Mouse (Mus musculus) heart, postnatal 14 days (tissue): Measurements from ENCODE around the gene Tead2. TPM values are rescaled to one million over a fixed set of nuclear protein-coding genes. Genes with fewer than 3 reads are reported as not detected.
A peak's percentile ranks its signal among the peaks of the same experiment; 100 is the strongest.
"Not testable (repeated sequence)": the region's sequence is repeated elsewhere in the genome, so short reads cannot be mapped to it uniquely, and the experiment has no call there.

Experiments
- DNase-seq, 2 experiments: peaks; one replicate each; pipeline ENCODE4 v3.0.0; 2021 to 2022
- intact Hi-C: fragments of 180-260 bp; cut with DNase I; formaldehyde crosslinking; loops from one replicate; pipeline ENCODE4 v1.15.1; 2025
- long read RNA-seq, 2 experiments: library from polyadenylated mRNA; stranded (forward); transcript quantifications; one replicate each; pipeline ENCODE4 v2.0.0; 2021
- total RNA-seq, 2 experiments: library from RNA; stranded (reverse); gene quantifications; 2 replicates each; pipeline ENCODE4 v1.2.3; 2021

The Tead2 gene
- total RNA-seq: 10 to 100 TPM; 10.1 to 14.4 TPM
- long read RNA-seq, experiment 1, transcript Tead2-201 (12 exons, 2,140 nt): major isoform, 6 of 12 reads
- long read RNA-seq, experiment 1, partial matches to known transcripts: 0 of 12 reads
- long read RNA-seq, experiment 1, other reads (novel, unspliced or antisense): 3 of 12 reads
- long read RNA-seq, experiment 2, transcript Tead2-201 (12 exons, 2,140 nt): major isoform, 5 of 9 reads
- long read RNA-seq, experiment 2, partial matches to known transcripts: 1 of 9 reads
- long read RNA-seq, experiment 2, other reads (novel, unspliced or antisense): 2 of 9 reads

DNA sequence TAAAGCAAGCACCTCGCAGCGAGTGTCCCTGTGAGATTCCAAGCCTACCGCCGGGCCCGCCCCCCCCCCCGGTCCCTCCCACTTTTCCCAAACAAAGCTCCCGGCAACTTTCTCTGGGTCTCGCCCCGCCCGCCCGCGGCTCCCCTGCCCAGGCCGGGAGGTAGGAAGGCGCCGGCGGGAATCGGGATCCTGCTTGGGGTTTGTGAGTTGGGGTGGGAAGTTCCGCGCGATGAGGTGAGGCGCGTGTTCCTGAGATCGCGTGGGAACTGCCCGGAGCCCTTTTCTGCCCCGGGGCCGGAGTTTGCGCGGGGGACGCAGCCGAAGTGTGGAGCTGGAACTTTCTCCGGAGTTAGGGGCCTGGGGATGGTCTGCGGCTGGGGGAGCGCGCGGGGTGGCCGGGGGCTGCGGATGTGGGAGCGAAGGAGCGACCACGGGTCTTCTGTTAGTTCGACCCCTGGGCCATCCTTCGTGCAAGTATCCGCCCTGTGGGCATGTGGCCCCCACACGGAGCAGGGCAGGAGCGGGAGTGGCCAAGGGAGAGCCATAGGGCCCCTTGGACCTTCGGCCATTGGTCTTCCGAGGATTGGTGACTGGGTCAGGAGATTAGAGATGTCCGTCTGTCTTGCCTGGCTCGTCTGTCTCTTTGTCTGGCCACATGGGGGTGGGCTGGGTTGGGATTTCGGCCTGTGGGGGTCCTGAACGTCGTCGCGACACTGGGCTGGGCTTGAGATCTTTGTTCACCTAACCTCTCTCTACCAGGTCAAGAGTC is at the start of gene Tead2:
Tead2 (plus strand) TSS at position 81 of the 769 bp plus-strand sequence.
- intact Hi-C loops: no loop called here
- peak; percentile 66 to 71 for DNase-seq

- intact Hi-C loops: no loop called here
- DNase-seq: no peak
These were observed 48.6 kb upstream of the Tead2 start for GRCm38 (mm10) chr7:45166950-45167401.

DNA sequence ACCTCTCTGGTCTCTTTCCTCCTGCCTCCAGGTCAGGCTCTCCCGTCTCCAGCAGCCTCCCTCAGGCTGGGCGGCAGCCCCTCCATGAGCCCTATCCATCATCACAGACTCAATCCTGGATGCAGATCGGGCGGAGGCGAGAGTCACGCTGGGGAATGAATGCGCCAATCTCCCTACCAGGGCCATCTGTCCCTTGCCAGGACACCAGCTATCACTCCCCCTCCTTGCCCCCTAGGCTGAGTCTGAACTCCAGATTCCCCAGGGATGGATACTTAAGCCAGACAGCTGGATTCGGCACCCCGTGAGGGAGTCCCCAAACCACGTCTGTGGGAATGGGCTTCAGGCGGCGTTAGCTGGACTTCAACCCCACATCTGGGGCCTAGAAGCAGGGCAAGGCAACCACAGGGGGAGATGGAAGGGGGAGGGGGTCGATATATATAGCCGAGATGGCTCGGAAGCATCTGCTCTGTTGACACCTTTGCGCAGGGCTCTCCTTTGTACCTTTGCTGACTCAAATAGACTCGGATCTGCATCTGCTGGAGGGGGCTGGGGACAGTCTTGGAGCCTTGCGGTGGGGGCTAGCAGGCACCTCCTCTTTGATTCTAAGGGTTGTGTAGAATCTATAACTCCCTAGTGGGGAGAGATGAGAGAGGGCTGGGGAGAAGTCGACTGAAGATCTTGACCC is 47.6 kb upstream of the Tead2 start:
- intact Hi-C loops: no loop called here
- no peak for DNase-seq

- DNase-seq: no peak
- intact Hi-C loops: no loop called here
These were observed 46.9 kb upstream of the Tead2 start for GRCm38 (mm10) chr7:45168656-45169055.

DNA sequence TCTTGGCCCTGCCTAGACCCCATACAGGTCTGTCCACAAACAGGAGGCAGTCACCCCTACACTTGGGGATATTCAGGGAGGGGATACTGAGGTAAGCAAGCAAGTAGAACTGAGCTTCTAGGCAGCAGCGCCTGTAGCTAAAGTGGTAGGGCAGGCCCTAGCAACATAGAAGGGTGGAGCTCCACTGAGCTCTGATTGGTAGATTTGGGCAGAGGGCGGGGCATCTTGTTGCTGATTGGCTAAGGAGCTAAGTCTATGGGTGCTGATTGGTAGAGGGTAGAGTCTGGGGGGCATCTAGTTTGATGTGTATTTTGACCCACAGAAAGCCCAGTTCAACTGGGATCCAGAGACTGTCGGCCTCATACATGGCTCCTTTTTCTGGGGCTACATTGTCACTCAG is 46.1 kb upstream of the Tead2 start:
- intact Hi-C loops: no loop called here
- no peak for DNase-seq

GRCm38 (mm10) chr7:45172974-45173373 is 42.6 kb upstream of the Tead2 start:
- no peak for DNase-seq

DNA sequence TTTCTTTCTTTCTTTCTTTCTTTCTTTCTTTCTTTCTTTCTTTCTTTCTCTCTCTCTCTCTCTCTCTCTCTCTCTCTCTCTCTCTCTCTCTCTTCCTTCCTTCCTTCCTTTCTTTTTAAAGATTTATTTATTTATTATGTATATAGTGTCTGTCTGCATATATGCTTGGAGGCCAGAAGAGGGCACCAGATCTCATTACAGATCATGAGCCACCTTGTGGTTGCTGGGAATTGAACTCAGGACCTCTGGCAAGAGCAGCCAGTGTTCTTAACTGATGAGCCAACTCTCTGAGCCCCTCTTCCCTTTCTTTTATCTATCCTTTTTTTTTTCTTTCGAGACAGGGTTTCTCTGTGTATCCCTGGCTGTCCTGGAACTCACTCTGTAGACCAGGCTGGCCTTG is 41.8 kb upstream of the Tead2 start:
- not testable (repeated sequence) for DNase-seq

More at GRCm38 (mm10) chr7:45172974-45173373, 42.6 kb upstream of the Tead2 start:
- intact Hi-C loops: no loop called here

GRCm38 (mm10) chr7:45174567-45175280 is 40.8 kb upstream of the Tead2 start:
- no peak for DNase-seq
- intact Hi-C loops: no loop called here

More for the DNA sequence above, 41.8 kb upstream of the Tead2 start:
- intact Hi-C loops: not testable (repeated sequence)

- intact Hi-C loops: no loop called here
- DNase-seq: no peak
These were observed 40.2 kb upstream of the Tead2 start for GRCm38 (mm10) chr7:45175398-45175797.

GRCm38 (mm10) chr7:45175929-45176328 is 39.6 kb upstream of the Tead2 start:
- intact Hi-C loops: no loop called here
- DNase-seq: no peak

DNA sequence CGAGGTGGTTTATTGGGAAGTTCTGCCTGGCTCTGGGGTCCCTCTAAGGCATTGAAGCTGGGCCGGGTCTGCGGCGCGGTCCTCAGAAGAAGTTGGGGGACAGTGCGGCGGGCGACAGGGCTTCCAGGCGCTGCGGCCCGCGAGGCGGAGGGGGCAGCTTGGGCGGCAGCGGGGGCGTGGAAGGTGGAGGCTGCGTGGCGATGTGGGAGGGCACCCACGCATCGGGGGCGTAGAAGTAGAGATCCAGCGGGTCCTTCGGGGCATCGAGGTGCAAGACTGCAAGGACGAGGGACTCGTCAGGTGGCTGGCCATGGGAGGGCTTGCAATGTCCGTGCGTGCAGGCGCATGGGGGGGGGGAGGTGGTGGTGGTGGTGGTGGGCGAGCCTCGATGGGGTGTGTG is 39.2 kb upstream of the Tead2 start:
- intact Hi-C loops: no loop called here

GRCm38 (mm10) chr7:45178550-45178949 is 37.0 kb upstream of the Tead2 start:
- no peak for DNase-seq
- intact Hi-C loops: no loop called here

More for the DNA sequence above, 39.2 kb upstream of the Tead2 start:
- DNase-seq: no peak

DNA sequence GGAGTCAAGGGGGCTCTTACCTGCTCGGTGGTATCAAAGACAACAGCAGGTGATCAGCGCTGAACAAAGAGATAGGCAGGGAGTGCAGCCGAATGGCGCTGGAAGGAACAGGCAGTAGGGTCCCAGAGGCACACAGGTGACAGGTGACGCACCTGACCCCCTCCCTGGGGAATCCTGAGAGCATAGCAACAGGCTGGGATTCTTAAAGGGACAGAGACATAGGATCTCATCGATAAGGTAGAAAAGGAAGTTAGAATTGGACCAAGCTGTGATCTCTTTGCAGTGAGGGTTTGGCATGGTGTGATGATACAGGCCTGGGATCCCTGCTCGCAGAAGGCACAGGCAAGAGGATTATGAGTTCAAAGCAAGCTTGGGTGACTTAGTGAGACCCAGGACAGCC is 36.1 kb upstream of the Tead2 start, which contains the start of gene Gfy:
Gfy (minus strand) TSS at position 101 of the 400 bp plus-strand sequence.
- DNase-seq: no peak
- intact Hi-C loops: no loop called here

- intact Hi-C loops: no loop called here
- DNase-seq: no peak
These were observed 34.6 kb upstream of the Tead2 start, which contains the start of gene Pth2 for GRCm38 (mm10) chr7:45180896-45181477. Pth2 (plus strand) TSS chr7:45180995.

GRCm38 (mm10) chr7:45181540-45181939 is 34.0 kb upstream of the Tead2 start:
- intact Hi-C loops: no loop called here
- DNase-seq: peak in 1 of 2 experiments; percentile 34

DNA sequence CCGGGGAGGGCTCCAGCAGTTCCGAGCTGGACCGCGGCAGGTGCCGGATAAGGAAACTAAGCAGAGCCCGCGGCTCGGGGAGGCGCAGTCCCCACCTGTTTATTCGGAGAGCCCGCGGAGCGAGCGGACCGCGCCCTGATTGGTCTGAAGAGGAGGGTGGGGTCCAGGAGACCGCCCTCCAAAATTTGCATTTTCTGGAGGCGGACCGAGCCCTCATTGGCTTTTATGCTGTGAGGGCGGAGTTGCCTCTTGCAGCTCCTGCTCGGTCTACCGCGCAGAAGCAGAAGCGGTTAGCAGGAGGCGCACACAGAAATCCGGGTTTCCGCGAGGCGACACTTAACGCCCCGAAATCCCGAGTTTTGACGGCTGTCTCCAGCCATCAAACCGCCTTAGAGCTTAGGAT is 33.4 kb upstream of the Tead2 start:
- intact Hi-C loops: no loop called here
- peak; percentile 84 to 88 for DNase-seq

GRCm38 (mm10) chr7:45182606-45183005 is 32.9 kb upstream of the Tead2 start:
- intact Hi-C loops: no loop called here
- no peak for DNase-seq

DNA sequence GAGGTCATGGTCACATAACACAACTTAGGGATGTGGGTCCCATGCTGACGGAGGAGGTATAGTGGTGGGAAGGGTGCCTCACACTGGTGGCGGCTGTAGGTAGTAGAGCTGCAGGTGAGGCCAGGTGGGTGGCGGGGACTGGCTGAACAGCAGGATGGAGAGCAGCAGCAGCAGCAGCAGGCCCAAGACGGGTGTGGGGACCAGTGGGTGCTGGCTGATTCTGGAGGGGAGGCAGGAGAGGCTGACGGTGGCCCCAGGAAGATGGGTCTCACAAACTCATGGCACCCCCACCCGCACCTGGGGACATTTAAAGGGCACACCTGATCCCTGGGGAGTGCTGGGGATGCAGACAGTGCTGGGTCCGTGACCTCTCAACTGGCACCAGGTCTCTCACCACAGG is 31.9 kb upstream of the Tead2 start:
- no peak for DNase-seq
- intact Hi-C loops: no loop called here

DNA sequence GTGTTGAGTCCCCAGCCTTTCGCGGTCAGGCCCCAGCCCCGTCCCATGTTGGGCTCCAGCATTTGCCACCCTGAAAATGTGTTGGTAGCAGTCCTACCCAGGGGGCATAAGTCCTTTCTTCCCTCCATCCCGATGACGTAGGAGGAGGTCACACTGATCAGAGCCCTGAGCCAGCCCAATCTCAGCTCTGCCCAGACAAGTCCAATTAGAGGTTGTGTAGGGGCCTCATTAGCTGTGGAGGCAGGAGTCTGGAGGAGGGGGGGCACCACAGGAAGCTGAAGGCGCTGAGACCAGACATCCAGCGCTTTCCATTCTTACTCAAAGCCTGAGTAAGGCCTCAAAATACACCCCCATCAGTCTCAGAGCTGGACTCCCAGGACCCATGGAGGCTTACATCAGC is 29.6 kb upstream of the Tead2 start:
- intact Hi-C loops: no loop called here
- DNase-seq: no peak

- intact Hi-C loops: no loop called here
- DNase-seq: no peak
These were observed 26.0 kb upstream of the Tead2 start for GRCm38 (mm10) chr7:45189600-45189999.
